Mouse (Mus musculus) lung, postnatal 14 days (tissue): Measurements from ENCODE around the gene Nfkbie.

Experiments used
- DNase-seq: peaks from one replicate; pipeline ENCODE4 v3.0.0; 2021

The Nfkbie gene

GRCm38 (mm10) chr17:45555452-45556106, at the start of gene Nfkbie:
Gene Nfkbie, plus strand, starts transcription at chr17:45555703.
- peak; percentile 97 for DNase-seq

- no peak for DNase-seq
These were observed 49.5 kb upstream of the Nfkbie start for GRCm38 (mm10) chr17:45505941-45506465.

- peak; percentile 97 for DNase-seq
These were observed 48.8 kb upstream of the Nfkbie start, which contains the start of gene Aars2 for GRCm38 (mm10) chr17:45506700-45507189. Gene Aars2, plus strand, starts transcription at chr17:45506841.

- no peak for DNase-seq
These were observed 44.6 kb upstream of the Nfkbie start for GRCm38 (mm10) chr17:45510871-45511270.

- no peak for DNase-seq
These were observed 43.7 kb upstream of the Nfkbie start for GRCm38 (mm10) chr17:45511757-45512156.

GRCm38 (mm10) chr17:45515204-45515726, 40.2 kb upstream of the Nfkbie start:
- DNase-seq: no peak

GRCm38 (mm10) chr17:45515806-45516205, 39.7 kb upstream of the Nfkbie start:
- DNase-seq: no peak

- DNase-seq: peak; percentile 81
These were observed 39.0 kb upstream of the Nfkbie start for GRCm38 (mm10) chr17:45516488-45516887.

- no peak for DNase-seq
These were observed 38.4 kb upstream of the Nfkbie start for GRCm38 (mm10) chr17:45517135-45517534.

- no peak for DNase-seq
These were observed 37.8 kb upstream of the Nfkbie start for GRCm38 (mm10) chr17:45517549-45518215.

- DNase-seq: no peak
These were observed 36.6 kb upstream of the Nfkbie start for GRCm38 (mm10) chr17:45518766-45519475.

- no peak for DNase-seq
These were observed 35.4 kb upstream of the Nfkbie start for GRCm38 (mm10) chr17:45520136-45520535.

GRCm38 (mm10) chr17:45523263-45523662, 32.2 kb upstream of the Nfkbie start, which contains the start of gene Tcte1:
Gene Tcte1, plus strand, starts transcription at chr17:45523434.
- DNase-seq: peak; percentile 15

- no peak for DNase-seq
These were observed 30.5 kb upstream of the Nfkbie start for GRCm38 (mm10) chr17:45524961-45525360.

GRCm38 (mm10) chr17:45526571-45526970, 28.9 kb upstream of the Nfkbie start:
- DNase-seq: no peak

- no peak for DNase-seq
These were observed 25.1 kb upstream of the Nfkbie start for GRCm38 (mm10) chr17:45530346-45530782.

- DNase-seq: no peak
These were observed 22.6 kb upstream of the Nfkbie start for GRCm38 (mm10) chr17:45532896-45533295.

- no peak for DNase-seq
These were observed 19.2 kb upstream of the Nfkbie start for GRCm38 (mm10) chr17:45536264-45536663.

- DNase-seq: no peak
These were observed 17.1 kb upstream of the Nfkbie start for GRCm38 (mm10) chr17:45538394-45538793.

GRCm38 (mm10) chr17:45539664-45540063, 15.8 kb upstream of the Nfkbie start:
- DNase-seq: no peak

- DNase-seq: no peak
These were observed 13.4 kb upstream of the Nfkbie start for GRCm38 (mm10) chr17:45542129-45542528.

- DNase-seq: no peak
These were observed 12.8 kb upstream of the Nfkbie start for GRCm38 (mm10) chr17:45542705-45543104.

- no peak for DNase-seq
These were observed 12.4 kb upstream of the Nfkbie start for GRCm38 (mm10) chr17:45543115-45543514.
